Mouse (Mus musculus) yolk sac, embryonic 10.5 days (tissue): ENCODE data around the gene Car15.

Source experiments
- DNase-seq: peaks from one replicate; pipeline ENCODE4 v3.0.0-alpha.2; 2017; ENCODE audit warnings: low spot score

Gene Car15

GRCm38 (mm10) chr16:17838051-17838450 lies at the start of gene Car15:
Gene Car15 (minus strand): TSS chr16:17838364.
- DNase-seq, result no peak

GRCm38 (mm10) chr16:17884116-17884515 lies 46.0 kb upstream of the Car15 start:
- DNase-seq, result no peak

GRCm38 (mm10) chr16:17882196-17882595 lies 44.0 kb upstream of the Car15 start:
- DNase-seq, result no peak

GRCm38 (mm10) chr16:17879571-17879970 lies 41.4 kb upstream of the Car15 start:
- no peak for DNase-seq

- DNase-seq, result no peak
Observed at GRCm38 (mm10) chr16:17876096-17876495, 37.9 kb upstream of the Car15 start.

- DNase-seq, result no peak
Observed at GRCm38 (mm10) chr16:17875174-17875573, 37.0 kb upstream of the Car15 start.

GRCm38 (mm10) chr16:17872995-17873394 lies 34.8 kb upstream of the Car15 start:
- no peak for DNase-seq

- DNase-seq, result no peak
Observed at GRCm38 (mm10) chr16:17871248-17871647, 33.1 kb upstream of the Car15 start.

- DNase-seq, result peak; percentile 78
Observed at GRCm38 (mm10) chr16:17865770-17866169, 27.6 kb upstream of the Car15 start.

- no peak for DNase-seq
Observed at GRCm38 (mm10) chr16:17865293-17865692, 27.1 kb upstream of the Car15 start.

- no peak for DNase-seq
Observed at GRCm38 (mm10) chr16:17858592-17858991, 20.4 kb upstream of the Car15 start.

- DNase-seq, result no peak
Observed at GRCm38 (mm10) chr16:17857157-17857556, 19.0 kb upstream of the Car15 start.

GRCm38 (mm10) chr16:17853263-17853662 lies 15.1 kb upstream of the Car15 start:
- no peak for DNase-seq

GRCm38 (mm10) chr16:17851860-17852259 lies 13.7 kb upstream of the Car15 start:
- no peak for DNase-seq

- DNase-seq, result no peak
Observed at GRCm38 (mm10) chr16:17851331-17851730, 13.2 kb upstream of the Car15 start.

- no peak for DNase-seq
Observed at GRCm38 (mm10) chr16:17849486-17849885, 11.3 kb upstream of the Car15 start.

GRCm38 (mm10) chr16:17848928-17849327 lies 10.8 kb upstream of the Car15 start:
- peak; percentile 26 for DNase-seq

GRCm38 (mm10) chr16:17848431-17848830 lies 10.3 kb upstream of the Car15 start:
- no peak for DNase-seq

- no peak for DNase-seq
Observed at GRCm38 (mm10) chr16:17843701-17844365, 5.7 kb upstream of the Car15 start.

- DNase-seq, result no peak
Observed at GRCm38 (mm10) chr16:17842437-17842836, 4.3 kb upstream of the Car15 start.

GRCm38 (mm10) chr16:17839976-17840375 lies 1.8 kb upstream of the Car15 start:
- no peak for DNase-seq

- no peak for DNase-seq
Observed at GRCm38 (mm10) chr16:17835481-17835880, 2.7 kb downstream of the Car15 start.

GRCm38 (mm10) chr16:17834543-17834942 lies 3.6 kb downstream of the Car15 start:
- DNase-seq, result no peak

GRCm38 (mm10) chr16:17833681-17834399 lies 4.3 kb downstream of the Car15 start:
- peak; percentile 14 for DNase-seq
